Mouse (Mus musculus): ENCODE data around the gene Pigv. TPM values are rescaled to one million over a fixed set of nuclear protein-coding genes. Genes with fewer than 3 reads are reported as not detected.
A peak's percentile ranks its signal among the peaks of the same experiment; 100 is the strongest.
"Not testable (repeated sequence)": the region's sequence is repeated elsewhere in the genome, so short reads cannot be mapped to it uniquely, and the experiment has no call there.

Gene Pigv
- polyA plus RNA-seq, 1 experiment from 2014 or later: 8.4 TPM

DNA sequence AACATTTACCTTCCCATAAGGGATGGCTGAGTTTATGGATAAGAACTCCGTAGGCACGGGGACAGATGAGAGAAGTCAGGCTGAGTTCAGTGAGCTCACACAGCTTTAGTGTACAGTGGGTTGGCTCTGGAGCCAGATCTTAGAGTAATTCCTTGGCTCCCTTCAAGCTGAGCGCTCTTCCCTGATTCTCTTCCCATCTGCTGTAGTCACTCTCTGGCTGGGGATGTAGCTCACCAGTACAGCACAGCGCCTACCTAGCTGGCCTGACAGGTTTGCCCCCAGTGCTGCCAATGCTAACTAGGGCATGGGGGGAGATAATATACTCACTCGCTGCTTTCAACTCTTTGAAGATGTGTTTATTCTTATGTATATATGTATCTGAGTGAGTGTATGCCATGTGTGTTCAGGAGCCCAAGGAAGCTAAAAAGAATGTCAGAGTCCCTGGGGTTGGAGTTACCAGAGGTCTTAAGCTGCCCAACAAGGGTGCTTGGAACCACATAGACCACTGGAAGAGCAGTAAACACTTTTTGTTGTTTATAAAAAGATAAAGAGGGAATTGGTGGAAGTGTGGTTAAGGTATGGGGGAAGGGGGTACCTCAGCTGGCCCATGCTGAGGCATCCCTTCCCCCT is 14.5 kb downstream of the Pigv start:
- H3K9me3 ChIP-seq (ENCODE audit: control insufficient read depth, low read length): no peaks in the 10 kb centered on the region
- no peak overlapping the region for H3K27ac ChIP-seq (replicated peaks; ENCODE audit: low read depth, low read length)
- H3K4me3 ChIP-seq (ENCODE audit: low read depth, low read length): no peak overlapping the region
- ATAC-seq (ENCODE audit: low read depth) (no peak), DNase-seq (ENCODE audit: low spot score) (no peak)
- peaks cover 21% of the 10 kb centered on the region for H3K4me1 ChIP-seq (ENCODE audit: control insufficient read depth, insufficient read depth, low read length)
- no peaks in the 10 kb centered on the region for H3K27me3 ChIP-seq (replicated peaks; ENCODE audit: control insufficient read depth, insufficient read depth, low read length)
- no peak overlapping the region for H3K4me2 ChIP-seq (ENCODE audit: low read depth, low read length)
- H3K36me3 ChIP-seq (ENCODE audit: control insufficient read depth, insufficient read depth, low read length): peaks cover 10% of the 10 kb centered on the region; the same call in 1 of the 2 replicates
- 58% methylated on average over 5 of the region's 5 CpGs for WGBS
- H3K9ac ChIP-seq (ENCODE audit: low read depth, low read length): no peak overlapping the region

DNA sequence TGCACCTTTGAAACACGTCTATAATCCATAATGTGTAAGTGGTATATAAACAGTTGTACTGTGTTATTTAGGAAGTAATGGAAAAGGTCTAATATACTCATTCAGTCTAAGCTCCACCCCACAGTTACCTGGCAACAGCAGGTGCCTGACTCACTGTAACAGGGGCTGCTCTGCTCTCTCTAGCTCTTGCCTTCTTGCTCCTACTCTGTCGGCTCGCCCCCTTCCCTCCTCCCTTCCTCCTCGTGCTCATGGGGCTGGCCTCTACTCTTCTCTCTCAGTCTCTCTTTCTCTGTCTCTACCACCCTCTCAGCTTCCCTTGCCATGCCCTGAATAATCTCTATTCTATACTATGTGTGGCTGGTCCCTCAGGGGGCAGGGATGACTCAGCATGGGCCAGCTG is 15.4 kb downstream of the Pigv start:
- no peak overlapping the region for H3K4me3 ChIP-seq (ENCODE audit: low read depth, low read length)
- H3K36me3 ChIP-seq (ENCODE audit: control insufficient read depth, insufficient read depth, low read length): peaks cover 3% of the 10 kb centered on the region; the same call in 1 of the 2 replicates
- ATAC-seq (ENCODE audit: low read depth): no peak
- no peaks in the 10 kb centered on the region for H3K27me3 ChIP-seq (replicated peaks; ENCODE audit: control insufficient read depth, insufficient read depth, low read length)
- peaks cover 21% of the 10 kb centered on the region for H3K4me1 ChIP-seq (ENCODE audit: control insufficient read depth, insufficient read depth, low read length)
- WGBS: 22% methylated on average over 4 of the region's 4 CpGs
- H3K9me3 ChIP-seq (ENCODE audit: control insufficient read depth, low read length): no peaks in the 10 kb centered on the region
- no peak overlapping the region for H3K27ac ChIP-seq (replicated peaks; ENCODE audit: low read depth, low read length)
- no peak for DNase-seq (ENCODE audit: low spot score)
- H3K4me2 ChIP-seq (ENCODE audit: low read depth, low read length): no peak overlapping the region
- no peak overlapping the region for H3K9ac ChIP-seq (ENCODE audit: low read depth, low read length)

DNA sequence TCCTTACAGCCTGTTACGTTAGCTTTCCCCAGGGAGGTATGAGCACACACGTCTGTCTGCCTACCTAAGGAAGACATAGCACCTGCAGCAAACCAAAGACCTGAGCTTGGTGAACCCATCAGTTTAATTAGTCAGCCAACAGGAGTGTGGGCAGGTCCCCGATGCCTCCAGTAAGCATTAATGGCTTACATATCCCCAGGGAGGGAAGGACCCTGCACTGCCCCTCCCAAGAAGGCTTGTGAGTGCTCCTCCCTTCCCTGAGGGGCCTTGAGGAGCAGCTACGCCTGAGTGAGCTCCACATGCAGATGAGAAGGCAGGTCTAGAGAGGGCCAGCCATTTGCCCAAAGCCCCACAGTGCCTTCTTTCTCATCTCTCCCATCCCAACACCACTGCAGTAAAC is 16.2 kb downstream of the Pigv start:
- WGBS: 45% methylated on average over 4 of the region's 4 CpGs
- H3K4me1 ChIP-seq (ENCODE audit: control insufficient read depth, insufficient read depth, low read length): peaks cover 21% of the 10 kb centered on the region
- no peak for DNase-seq (ENCODE audit: low spot score)

DNA sequence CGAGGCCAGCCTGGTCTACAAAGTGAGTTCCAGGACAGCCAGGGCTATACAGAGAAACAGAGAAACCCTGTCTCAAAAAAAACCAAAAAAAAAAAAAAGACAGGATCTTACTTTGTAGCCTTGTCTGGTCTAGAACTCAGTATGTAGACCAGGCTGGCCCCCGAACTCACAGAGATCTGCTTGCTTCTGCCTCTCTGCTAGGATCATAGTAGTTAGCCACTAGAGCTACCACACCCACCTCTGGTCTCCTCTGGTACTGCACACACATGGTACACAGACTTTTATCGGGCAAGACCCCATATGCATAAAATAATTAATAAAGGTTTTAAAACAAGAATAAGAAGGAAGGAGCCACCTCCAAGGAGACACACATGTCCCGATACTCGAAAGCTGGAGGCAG is 18.4 kb downstream of the Pigv start:
- not testable (repeated sequence) for H3K9ac ChIP-seq (ENCODE audit: low read depth, low read length); H3K27me3 ChIP-seq (replicated peaks; ENCODE audit: control insufficient read depth, insufficient read depth, low read length); ATAC-seq (ENCODE audit: low read depth); DNase-seq (ENCODE audit: low spot score); H3K9me3 ChIP-seq (ENCODE audit: control insufficient read depth, low read length); H3K36me3 ChIP-seq (ENCODE audit: control insufficient read depth, insufficient read depth, low read length); H3K4me1 ChIP-seq (ENCODE audit: control insufficient read depth, insufficient read depth, low read length); H3K27ac ChIP-seq (replicated peaks; ENCODE audit: low read depth, low read length); H3K4me3 ChIP-seq (ENCODE audit: low read depth, low read length); H3K4me2 ChIP-seq (ENCODE audit: low read depth, low read length)
- WGBS: 91% methylated on average over 5 of the region's 5 CpGs

More for the DNA sequence above, 16.2 kb downstream of the Pigv start:
- Histone ChIP-seq H3K36me3 (ENCODE audit: control insufficient read depth, insufficient read depth, low read length) (no peaks in the 10 kb centered on the region), H3K4me2 (ENCODE audit: low read depth, low read length) (no peak overlapping the region), H3K9ac (ENCODE audit: low read depth, low read length) (no peak overlapping the region), H3K27ac (replicated peaks; ENCODE audit: low read depth, low read length) (no peak overlapping the region), H3K9me3 (ENCODE audit: control insufficient read depth, low read length) (no peaks in the 10 kb centered on the region), H3K27me3 (replicated peaks; ENCODE audit: control insufficient read depth, insufficient read depth, low read length) (no peaks in the 10 kb centered on the region), H3K4me3 (ENCODE audit: low read depth, low read length) (no peak overlapping the region)
- peak; percentile 7; the same call in 1 of the 2 replicates for ATAC-seq (ENCODE audit: low read depth)

DNA sequence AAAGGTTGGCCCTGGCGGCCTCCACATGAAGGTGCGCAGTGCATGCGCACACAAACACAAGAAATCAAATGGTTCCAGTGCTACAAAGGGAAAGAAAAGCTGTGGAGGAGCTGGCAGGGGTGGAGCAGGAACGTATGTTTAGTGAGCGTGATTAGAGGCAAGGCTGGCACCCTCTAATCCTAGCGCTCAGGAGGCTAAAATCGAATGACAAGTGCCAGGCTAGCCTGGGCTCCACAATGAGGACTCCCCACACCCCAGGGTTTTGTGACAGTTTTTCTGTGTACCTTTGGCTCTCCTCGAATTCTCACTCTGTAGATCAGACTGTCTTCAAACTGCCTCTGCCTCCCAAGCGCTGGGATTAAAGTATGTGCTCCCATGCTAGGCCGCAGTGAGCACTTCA is 19.7 kb downstream of the Pigv start:
- Histone ChIP-seq H3K9me3 (ENCODE audit: control insufficient read depth, low read length) (no peaks in the 10 kb centered on the region), H3K36me3 (ENCODE audit: control insufficient read depth, insufficient read depth, low read length) (no peaks in the 10 kb centered on the region), H3K27ac (replicated peaks; ENCODE audit: low read depth, low read length) (no peak overlapping the region), H3K9ac (ENCODE audit: low read depth, low read length) (no peak overlapping the region), H3K4me1 (ENCODE audit: control insufficient read depth, insufficient read depth, low read length) (no peaks in the 10 kb centered on the region), H3K27me3 (replicated peaks; ENCODE audit: control insufficient read depth, insufficient read depth, low read length) (no peaks in the 10 kb centered on the region), H3K4me3 (ENCODE audit: low read depth, low read length) (no peak overlapping the region), H3K4me2 (ENCODE audit: low read depth, low read length) (no peak overlapping the region)
- 77% methylated on average over 10 of the region's 10 CpGs for WGBS
- ATAC-seq (ENCODE audit: low read depth): no peak
- no peak for DNase-seq (ENCODE audit: low spot score)

DNA sequence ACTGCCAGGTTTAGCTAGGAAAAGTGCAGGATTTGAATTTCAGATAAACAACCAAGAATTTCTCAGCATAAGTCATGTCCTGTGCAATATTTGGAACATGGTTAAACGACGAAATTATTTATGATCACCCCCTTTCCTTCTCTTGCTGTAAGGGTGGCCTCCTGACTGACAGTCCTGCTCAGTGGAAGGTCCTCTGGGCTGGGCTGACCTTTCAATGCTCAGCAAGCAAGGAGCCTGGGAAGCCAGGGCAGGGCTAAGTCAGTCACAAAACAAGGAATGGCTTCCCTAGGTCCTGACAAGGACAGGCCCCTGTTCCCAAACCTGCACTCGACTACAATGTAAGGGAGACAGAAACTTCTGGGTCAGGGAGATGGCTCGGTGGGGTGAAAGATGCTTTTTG is 20.5 kb downstream of the Pigv start:
- H3K4me2 ChIP-seq (ENCODE audit: low read depth, low read length): no peak overlapping the region
- H3K4me1 ChIP-seq (ENCODE audit: control insufficient read depth, insufficient read depth, low read length): no peaks in the 10 kb centered on the region
- no peak overlapping the region for H3K9ac ChIP-seq (ENCODE audit: low read depth, low read length)
- DNase-seq (ENCODE audit: low spot score) (no peak), ATAC-seq (ENCODE audit: low read depth) (no peak)
- no peaks in the 10 kb centered on the region for H3K9me3 ChIP-seq (ENCODE audit: control insufficient read depth, low read length)
- no peak overlapping the region for H3K27ac ChIP-seq (replicated peaks; ENCODE audit: low read depth, low read length)
- no peaks in the 10 kb centered on the region for H3K27me3 ChIP-seq (replicated peaks; ENCODE audit: control insufficient read depth, insufficient read depth, low read length)
- no peak overlapping the region for H3K4me3 ChIP-seq (ENCODE audit: low read depth, low read length)
- no peaks in the 10 kb centered on the region for H3K36me3 ChIP-seq (ENCODE audit: control insufficient read depth, insufficient read depth, low read length)
- WGBS: 71% methylated on average over 4 of the region's 4 CpGs

DNA sequence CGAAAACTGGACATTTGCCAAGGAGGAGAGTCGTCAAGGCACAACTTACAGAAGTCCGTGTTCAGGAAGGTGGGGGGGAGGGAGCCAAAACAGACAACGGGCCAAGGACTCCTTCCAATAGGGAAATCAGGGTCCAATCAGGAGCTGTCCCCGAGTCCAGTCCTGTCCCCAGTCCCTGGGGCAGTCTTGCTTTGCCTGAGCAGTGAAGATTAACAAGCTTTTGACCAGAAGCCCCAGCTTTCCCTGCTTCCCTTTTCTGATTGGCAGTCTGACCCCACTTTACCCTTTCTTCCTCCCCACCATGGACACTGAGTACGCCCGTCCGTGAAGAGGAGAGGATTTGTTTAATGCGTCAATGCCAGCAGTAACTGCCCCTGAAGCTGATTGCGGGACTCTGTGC is 21.0 kb downstream of the Pigv start:
- Histone ChIP-seq H3K27ac (replicated peaks; ENCODE audit: low read depth, low read length) (no peak overlapping the region), H3K27me3 (replicated peaks; ENCODE audit: control insufficient read depth, insufficient read depth, low read length) (no peaks in the 10 kb centered on the region), H3K4me3 (ENCODE audit: low read depth, low read length) (no peak overlapping the region), H3K36me3 (ENCODE audit: control insufficient read depth, insufficient read depth, low read length) (no peaks in the 10 kb centered on the region), H3K4me2 (ENCODE audit: low read depth, low read length) (no peak overlapping the region), H3K4me1 (ENCODE audit: control insufficient read depth, insufficient read depth, low read length) (no peaks in the 10 kb centered on the region), H3K9ac (ENCODE audit: low read depth, low read length) (no peak overlapping the region), H3K9me3 (ENCODE audit: control insufficient read depth, low read length) (no peaks in the 10 kb centered on the region)
- no peak for DNase-seq (ENCODE audit: low spot score)
- 48% methylated on average over 10 of the region's 10 CpGs for WGBS
- ATAC-seq (ENCODE audit: low read depth): no peak

DNA sequence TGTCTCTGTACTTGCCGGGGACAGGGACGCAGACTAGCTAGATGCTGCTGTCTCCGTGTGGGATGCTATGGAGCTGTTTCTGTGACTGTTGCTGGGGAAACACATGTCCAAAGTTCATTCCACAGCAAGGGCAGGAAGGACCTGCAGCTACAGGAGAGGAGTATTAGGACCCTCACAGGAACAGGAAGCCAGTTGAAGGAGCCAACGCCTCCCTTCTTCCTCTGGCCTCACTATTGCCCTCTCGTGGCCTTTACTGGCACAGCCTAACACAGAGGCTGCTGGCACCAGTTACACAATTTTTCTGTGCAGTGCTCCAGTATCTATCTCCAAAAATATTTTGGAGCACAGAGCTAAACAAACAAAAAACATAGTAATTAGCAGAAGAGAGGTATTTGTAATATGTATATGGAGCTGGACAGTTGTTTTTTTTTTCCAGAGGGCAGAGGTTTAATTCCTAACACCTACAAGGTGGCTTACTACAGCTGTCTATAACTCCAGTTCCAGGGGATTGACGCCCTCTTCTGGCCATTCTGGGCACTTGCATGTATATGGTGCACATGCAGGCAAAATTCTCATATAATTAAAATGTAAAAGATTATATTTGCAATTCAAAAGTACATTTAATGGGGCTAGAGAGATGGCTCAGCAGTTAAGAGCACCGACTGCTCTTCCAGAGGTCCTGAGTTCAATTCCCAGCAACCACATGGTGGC is 22.3 kb downstream of the Pigv start, which contains the start of gene Zdhhc18:
Gene Zdhhc18, minus strand, starts transcription at position 166 of the 711 bp plus-strand sequence.
- DNase-seq (ENCODE audit: low spot score) (peak; percentile 73), ATAC-seq (ENCODE audit: low read depth) (no peak)
- WGBS: 41% methylated on average over 7 of the region's 7 CpGs
- H3K4me1 ChIP-seq (ENCODE audit: control insufficient read depth, insufficient read depth, low read length): no peaks in the 10 kb centered on the region
- peak within 1 kb of the TSS; percentile 27 for H3K4me3 ChIP-seq (ENCODE audit: low read depth, low read length)
- H3K27me3 ChIP-seq (replicated peaks; ENCODE audit: control insufficient read depth, insufficient read depth, low read length): no peaks in the 10 kb centered on the region
- H3K27ac ChIP-seq (replicated peaks; ENCODE audit: low read depth, low read length): 0 out of 2 replicates have a peak within 1 kb of the TSS, but pooled peaks have one; percentile 24
- H3K9me3 ChIP-seq (ENCODE audit: control insufficient read depth, low read length): peaks cover 6% of the 10 kb centered on the region; the same call in 1 of the 2 replicates
- no peak within 1 kb of the TSS for H3K9ac ChIP-seq (ENCODE audit: low read depth, low read length)
- peak within 1 kb of the TSS; percentile 46 for H3K4me2 ChIP-seq (ENCODE audit: low read depth, low read length)
- H3K36me3 ChIP-seq (ENCODE audit: control insufficient read depth, insufficient read depth, low read length): no peaks in the 10 kb centered on the region
